Mouse (Mus musculus): ENCODE results near the gene Cux2.

The Cux2 gene

DNA sequence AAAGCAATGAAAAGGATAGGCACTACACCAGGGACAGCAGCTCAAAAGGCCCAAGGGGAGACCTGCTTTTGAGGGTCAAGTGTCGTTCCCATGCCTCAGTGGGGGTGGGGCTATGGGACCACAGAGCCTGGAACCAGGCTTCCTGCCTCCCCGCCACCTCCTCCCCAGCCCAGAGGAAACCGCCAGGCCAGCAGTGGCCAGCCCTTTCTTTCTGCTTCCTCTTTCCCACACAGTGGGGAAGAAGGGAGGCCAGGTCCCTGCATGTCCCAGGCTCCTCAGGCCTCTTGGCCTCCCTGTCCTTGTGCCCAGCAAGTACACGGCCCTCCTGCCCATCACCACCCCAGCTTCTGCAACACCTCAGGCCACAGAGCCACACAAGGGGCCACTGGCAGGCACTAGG lies 225.8 kb downstream of the Cux2 start:
- in situ Hi-C loops (cut with MboI; ENCODE audit: low sequenced_read_pairs): no loop called here

DNA sequence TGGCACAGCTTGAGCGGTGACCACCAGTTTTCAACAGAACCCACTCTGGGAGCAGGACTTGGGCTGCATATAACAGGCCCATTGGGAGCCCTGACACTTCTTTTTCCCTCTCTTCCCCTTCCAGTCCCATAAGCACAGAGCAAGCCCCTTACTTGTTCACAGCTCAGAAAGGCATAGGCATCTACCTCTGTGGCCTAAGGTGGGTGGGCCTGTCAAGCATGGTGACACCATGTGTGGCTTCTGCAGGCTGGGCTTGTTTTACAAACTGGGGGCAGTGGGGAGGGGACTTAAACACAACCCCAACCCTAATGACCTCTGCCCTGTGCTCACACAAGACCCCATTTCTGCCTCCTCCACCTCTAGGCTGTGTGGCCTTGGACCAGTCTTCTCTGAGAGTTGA lies 226.2 kb downstream of the Cux2 start:
- in situ Hi-C loops (cut with MboI; ENCODE audit: low sequenced_read_pairs): no loop called here

DNA sequence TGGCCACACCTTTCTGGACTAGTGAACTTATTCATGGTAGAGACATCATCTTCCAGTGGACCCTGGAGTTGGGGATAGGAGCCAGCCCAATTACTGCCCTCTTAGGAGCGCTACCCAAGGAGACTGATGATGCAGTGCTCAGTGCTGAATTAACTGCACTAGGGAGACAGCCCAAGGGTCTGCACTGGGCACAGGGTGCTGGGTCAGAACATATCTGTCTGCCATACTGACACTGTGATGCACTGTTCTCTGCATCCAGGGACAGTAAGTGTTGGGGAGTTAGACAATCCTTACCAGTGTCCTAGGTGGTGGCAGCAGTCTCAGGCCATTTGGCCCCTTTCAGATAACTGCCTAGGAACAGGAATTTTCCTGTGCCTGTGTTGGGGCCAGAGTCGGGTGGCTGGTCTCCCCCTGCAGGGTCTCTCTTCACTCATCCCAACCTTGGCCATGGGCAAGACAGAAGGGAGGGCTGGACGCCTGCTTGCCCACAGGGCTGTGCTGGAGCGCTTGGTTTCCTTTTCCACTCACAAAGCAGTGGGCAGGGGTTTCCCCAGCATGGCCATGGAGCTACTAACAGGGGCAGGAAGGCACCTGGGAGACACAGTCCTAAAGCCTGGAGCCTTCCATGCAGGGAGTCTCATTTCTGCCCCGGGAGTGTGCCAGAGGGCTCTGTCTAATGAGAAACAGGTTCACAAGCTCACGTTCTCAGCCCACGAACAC lies 227.0 kb downstream of the Cux2 start:
- in situ Hi-C loops (cut with MboI; ENCODE audit: low sequenced_read_pairs): no loop called here

DNA sequence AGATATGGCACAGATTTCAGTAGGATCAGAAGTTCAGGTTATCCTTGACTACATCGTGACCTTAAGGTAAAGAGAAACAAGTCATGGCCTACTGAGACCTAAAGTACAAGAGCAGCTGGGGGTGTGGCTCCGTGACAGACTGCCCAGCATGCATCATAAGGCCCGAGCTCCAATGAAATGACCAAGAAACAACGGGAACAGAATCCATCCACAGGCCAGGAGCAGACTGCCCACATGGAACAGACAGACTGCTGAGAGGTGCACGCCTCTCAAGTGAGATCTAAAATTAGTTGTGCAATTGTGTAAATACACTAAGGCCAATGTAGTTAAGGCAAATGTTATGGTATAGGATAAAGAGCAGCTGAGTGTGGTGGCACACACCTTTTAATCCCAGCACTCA lies 228.3 kb downstream of the Cux2 start:
- in situ Hi-C loops (cut with MboI; ENCODE audit: low sequenced_read_pairs): no loop called here

DNA sequence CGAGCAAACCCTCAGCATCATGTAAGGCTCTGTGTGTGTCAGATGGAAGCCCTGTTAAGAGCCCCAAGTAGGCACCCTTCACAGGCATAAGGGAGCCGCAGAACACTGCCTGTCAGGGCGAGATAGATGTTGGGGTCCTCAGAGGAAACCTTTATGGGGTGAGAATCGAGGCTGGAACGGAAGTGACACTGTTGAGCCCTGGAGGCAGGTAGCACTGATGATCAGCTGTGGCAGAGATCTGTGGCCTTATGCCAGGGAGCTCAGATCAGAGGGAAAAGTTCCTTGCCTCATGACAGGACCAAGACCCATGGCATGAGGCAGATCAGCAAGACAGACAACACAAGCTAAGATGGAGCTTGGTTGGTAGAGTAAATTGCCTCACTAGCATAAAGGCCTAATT lies 228.8 kb downstream of the Cux2 start:
- in situ Hi-C loops (cut with MboI; ENCODE audit: low sequenced_read_pairs): no loop called here

DNA sequence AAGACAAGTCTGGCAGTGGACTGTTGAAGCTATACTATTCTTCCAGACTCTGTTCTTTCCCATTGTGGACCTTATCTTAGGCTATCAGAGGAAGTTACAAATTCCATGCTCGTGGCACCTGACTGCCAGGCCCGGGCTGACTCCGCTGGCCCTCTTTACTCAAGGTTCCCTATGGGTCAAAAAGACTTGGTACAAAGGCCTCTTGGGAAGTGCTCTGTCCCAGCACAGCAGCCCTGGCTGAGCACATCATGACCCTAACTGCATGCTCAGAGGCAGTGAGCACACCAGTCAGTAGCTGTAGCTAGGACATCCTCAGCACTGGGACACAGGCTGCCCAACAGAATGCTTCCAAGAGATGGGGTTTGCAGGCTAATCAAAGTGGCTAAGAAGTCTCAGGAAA lies 229.2 kb downstream of the Cux2 start:
- in situ Hi-C loops (cut with MboI; ENCODE audit: low sequenced_read_pairs): no loop called here

DNA sequence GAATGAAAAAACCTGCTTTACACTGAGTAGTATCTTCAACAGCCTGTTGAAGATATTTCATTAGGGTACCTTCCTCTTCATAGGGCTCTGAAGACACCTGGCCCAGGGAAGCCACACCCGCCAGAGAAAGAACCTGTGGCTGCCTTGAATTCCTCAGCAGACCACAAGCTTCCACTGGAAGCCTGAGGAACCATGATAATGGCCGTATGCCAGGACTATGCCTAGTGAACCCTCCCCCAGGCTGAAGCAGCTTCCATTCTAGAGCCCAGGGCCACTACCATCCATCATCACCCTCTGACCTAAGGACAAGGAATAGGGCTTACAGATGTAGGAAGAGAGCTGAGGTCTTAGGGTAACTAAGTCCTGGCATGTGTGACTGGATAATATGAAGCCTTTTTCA lies 229.7 kb downstream of the Cux2 start:
- in situ Hi-C loops (cut with MboI; ENCODE audit: low sequenced_read_pairs): no loop called here

DNA sequence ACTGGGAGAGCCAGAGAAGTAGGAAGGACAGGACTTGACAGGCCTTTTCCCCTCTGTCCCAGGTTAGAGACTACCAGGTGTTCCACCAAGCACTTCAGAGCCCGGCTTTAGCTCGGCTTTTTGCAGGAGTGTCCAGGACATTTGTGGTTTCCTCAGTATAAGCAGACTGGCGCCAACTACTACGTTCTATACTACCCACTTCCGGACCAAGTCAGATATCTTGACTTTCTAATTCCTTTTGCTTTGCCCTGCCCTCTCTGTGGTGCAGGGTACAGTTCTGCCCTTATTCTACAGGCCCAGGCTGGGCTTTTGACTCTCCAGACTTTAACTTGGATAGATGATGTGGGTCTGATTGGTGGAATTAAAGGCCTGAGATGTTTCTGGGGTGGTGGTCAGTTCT lies 230.3 kb downstream of the Cux2 start:
- in situ Hi-C loops (cut with MboI; ENCODE audit: low sequenced_read_pairs): no loop called here

DNA sequence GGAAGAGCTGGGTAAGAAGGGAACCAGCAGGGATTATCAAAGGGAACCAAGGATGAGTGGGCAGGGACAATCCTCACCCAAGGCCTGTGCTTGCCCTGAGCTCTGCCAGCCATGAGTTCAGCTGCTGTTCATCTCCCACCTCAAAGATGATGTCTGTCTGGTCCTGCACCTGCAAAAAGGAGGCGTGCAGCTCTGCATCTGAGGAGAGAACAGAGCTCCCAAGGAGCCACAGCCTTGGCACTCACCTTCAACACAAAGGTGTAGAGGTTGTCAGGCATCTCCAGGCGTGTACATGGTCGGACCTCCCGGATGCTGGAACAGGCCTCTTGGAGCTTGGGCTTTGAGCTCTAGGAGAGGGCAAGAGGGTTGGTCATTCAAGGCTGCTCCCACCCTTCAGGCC lies 231.0 kb downstream of the Cux2 start:
- in situ Hi-C loops (cut with MboI; ENCODE audit: low sequenced_read_pairs): no loop called here

DNA sequence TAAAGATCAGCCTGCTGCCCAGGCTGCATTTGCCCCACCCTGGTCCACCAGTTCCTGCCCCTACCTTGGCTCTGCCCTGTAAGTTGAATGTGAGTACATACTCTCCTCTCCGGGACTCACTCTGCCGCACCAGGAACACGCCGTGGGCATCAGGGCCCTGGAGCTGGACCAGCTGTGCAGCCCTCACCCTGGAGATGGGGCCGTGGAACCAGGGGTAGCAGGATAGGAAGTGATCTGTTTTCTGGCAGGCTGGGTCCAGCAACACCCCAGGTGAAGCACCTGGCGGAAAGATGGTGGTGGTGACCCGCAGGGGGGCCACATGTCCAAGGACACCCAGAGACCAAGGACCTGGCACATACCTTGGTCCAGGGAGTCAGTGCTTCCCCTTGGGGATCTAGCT lies 231.5 kb downstream of the Cux2 start:
- in situ Hi-C loops (cut with MboI; ENCODE audit: low sequenced_read_pairs): no loop called here

DNA sequence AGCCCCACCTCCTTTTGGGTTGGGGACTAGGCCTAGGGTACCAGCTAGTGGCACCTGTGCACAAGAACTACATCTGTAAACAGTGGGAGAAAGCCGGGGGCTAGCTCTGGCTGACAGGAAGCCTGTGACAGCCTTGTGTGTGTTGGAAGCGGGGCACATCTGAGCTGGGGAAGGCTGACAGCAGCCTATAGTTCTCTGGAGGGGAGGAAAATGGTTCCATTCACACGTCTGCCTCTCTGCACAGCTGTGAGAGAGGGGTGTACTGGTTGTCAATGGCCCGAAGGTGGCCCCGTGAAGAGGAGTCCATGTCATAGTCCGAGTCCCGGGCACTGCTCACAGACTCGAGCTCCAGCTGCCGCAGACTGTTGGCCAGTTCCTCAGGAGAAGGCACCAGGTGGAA lies 232.4 kb downstream of the Cux2 start:
- in situ Hi-C loops (cut with MboI; ENCODE audit: low sequenced_read_pairs): no loop called here

DNA sequence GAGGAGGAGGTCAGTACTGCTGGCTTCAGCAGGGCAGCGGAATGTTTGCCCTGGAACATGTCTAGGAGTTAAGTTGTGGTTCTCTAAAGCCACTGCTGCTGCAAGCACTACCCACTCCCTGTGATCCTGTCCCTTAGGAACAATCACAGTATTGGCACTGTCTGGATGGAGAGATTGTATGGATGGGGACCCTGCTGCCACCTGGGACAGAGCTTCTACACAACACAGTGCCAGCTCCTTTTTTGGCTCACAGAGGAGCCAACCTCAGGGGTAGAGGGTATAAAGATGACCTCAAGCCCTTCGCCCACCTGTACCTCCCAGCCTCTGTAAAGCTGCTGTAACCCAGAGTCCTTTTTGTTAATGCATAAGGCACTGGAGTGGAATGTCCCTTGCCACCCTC lies 233.3 kb downstream of the Cux2 start:
- in situ Hi-C loops (cut with MboI; ENCODE audit: low sequenced_read_pairs): no loop called here

DNA sequence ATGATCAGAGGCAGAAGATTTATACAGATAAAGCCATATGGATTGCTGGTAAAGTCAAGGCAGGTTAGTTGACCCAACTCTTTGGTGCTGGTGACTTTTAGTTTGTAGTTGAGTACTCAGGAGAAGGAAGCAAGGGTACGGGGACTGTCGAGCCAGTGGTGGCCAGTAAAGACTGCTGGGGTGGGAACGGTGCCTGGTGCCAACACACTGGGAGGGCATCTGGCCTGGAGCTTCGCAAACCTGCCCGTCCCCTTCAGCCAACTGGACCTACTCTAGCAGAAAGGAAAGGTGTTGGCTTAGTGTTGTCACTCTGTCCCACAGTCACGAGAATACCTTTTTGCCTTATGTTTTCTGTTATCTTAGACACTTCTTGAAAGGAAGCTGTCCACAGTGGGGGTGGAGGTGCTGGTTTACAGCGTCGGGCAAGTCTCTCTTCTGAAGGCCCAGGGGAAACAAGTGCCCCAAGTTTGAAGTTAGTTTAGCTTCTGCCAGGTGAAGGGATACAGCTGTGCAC lies 234.0 kb downstream of the Cux2 start:
- in situ Hi-C loops (cut with MboI; ENCODE audit: low sequenced_read_pairs): no loop called here

DNA sequence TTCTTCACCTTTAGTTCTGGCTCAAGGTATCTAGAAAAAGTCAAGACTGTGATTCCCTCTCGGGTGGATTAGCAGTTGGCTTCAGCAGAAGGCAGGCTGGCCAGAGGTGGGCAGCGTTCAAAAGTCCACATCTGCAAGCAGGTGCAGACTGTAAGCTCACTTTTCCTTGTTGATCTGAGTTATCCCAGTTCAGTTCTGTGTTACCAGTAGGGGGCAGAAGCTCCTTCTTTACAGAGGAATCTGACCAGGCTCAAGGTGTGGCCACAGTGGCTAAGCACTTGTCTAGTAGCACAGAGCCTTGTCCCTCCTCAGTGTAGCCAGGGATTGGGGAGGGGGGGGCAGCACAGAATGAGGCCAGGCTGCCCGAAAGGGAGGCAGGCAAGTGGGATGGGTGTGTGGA lies 234.8 kb downstream of the Cux2 start:
- in situ Hi-C loops (cut with MboI; ENCODE audit: low sequenced_read_pairs): no loop called here

DNA sequence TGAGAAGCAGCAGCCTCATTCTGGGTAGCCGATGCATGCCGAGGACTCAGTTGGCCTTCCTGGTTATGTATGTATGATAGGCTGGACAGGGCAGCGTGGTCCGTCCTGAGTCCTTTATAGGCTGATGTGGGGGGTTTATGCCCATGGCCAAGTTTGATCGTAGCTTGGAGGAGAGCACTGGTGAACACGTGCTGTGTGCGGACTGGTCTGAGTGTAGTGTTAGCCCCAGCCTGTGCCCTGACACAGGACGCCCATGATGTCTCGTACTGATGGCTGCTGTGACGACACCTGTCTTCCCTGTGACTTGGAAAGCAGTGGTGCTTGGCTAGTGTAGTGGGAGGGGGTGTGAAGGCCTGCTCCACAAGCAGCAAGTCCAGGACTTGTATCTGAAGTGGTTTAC lies 236.2 kb downstream of the Cux2 start:
- in situ Hi-C loops (cut with MboI; ENCODE audit: low sequenced_read_pairs): no loop called here

DNA sequence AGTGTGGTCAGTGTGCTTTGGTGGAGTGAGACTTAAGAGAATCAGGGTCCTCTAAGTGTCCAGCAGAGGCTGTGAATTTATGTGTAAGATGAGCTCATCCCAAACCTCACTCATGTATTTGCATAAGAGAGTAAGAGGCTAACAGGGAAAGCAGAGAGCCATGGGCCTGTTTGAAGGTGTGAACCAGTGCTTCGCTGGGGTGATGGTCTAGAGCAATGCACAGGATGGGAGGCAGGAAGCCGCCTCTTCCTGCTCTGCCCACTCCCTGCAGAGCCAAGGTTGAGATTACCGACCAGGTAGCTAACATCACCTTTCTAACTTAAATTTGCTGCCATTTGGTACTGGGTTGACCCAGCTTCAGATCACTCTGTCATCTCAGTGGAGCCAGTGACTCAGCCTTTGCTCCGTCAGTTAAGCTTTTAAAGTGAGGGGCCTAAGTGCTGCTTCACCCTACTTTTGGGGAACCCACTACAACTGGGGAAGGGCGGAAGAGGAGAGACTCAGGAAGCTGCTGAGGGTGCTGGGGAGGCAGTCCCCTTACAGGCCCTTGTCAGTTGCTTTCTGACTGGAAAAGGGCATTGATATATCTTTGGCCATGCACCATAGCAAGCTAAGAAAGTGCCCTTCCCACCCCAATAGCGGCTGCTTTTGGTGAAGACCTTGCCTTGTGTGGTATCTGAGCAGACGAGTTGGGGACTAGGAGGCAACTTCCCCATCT lies 237.2 kb downstream of the Cux2 start:
- in situ Hi-C loops (cut with MboI; ENCODE audit: low sequenced_read_pairs): no loop called here

DNA sequence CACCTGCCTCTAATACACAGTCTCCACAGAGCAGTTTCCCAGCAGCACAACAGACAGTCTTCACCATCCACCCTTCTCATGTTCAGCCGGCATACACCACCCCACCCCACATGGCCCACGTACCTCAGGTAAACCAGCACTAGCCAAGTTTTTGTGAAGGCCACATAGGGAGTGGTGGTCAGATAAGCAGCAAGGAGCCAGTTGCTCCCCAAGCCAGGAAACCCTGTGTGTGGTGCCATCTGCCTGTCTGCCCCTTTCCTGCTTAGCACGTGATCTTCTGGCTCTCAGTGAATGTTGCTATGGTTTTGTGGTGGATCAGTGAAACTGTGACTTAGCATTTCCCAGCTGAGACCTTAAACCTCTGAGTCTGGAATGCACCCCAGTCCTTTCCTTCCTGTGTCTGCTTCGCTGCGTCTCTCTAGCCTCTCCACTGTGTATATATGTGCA lies 238.4 kb downstream of the Cux2 start:
- in situ Hi-C loops (cut with MboI; ENCODE audit: low sequenced_read_pairs): no loop called here

DNA sequence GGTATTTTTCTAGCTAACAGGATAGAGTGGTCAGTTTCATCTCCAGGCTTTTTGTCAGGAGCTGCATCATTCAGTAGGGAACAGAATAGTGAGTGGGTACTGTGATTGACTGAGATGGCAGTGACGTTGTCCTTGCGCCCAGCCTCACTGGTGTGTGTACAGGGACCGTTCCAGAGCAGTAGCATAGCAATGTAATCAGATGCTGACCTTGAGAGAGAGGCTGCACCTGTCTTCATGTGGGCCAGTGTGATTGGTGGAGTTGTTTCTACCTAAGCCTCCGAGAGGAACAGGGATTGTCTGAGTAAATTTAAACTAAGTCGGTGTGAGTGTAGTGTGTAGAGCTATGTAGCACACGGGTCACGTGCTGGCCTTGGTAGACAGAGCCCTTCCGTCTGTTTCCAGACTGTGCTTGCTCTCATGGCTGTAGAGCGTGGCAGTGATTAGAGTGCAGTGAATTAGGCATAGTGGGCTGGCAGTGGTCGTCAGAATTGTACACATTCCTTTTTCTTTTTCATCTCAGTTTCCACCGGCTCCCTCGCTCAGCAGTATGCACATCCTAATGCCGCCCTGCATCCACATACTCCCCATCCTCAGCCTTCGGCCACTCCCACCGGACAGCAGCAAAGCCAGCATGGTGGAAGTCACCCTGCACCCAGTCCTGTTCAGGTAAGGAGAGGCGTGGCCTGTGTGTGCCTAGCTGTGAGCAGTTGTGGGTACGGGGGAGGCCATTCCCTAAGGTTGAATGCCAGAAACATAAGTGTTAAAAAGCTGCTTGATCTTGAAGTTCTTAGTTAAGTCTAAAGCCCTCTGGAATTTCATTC lies 239.4 kb downstream of the Cux2 start:
- in situ Hi-C loops (cut with MboI; ENCODE audit: low sequenced_read_pairs): no loop called here

DNA sequence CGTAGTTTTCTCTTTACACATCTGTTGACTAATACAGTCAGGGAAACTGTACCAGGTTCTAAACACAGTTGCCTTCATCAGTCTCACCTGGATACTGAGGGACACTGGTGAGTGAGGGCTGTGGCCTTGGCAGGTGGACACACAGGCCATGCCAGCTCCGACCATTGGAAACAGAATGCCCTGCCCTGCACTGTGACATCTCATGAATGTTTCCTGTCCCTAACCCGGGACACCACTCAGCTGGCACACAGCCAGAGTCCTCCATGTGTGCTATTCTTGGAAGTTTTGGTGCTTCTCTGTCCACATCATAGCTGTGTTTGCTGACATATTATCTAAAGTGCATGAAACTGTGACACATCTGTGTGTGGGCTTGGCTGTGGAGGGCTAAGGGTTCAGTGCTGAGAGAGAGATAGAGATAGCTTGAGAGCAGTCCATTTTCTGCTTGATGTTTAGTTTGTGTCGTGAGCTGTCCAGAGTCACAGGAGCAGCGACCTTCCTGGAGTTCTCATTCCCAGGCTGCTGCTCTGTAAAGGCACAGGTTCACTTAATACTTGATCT lies 240.2 kb downstream of the Cux2 start:
- in situ Hi-C loops (cut with MboI; ENCODE audit: low sequenced_read_pairs): no loop called here

DNA sequence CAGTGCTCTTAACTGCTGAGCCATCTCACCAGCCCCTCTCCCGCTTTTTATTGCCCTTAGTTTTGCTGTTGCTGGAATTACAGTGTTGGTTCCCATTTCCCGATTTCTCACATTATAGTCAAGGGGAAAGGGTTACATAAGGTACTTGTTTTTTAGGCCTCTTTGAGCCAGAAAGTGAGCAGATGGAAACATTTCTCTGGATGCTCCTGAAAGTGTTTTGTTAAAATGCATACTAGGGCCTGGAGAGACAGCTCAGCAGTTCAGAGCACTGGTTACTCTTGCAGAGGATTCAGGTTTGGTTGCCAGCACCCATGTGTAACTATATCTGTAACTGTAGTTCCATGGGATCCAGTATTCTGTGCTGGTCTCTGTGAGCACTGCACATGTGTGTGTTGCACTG lies 241.7 kb downstream of the Cux2 start:
- in situ Hi-C loops (cut with MboI; ENCODE audit: low sequenced_read_pairs): no loop called here

DNA sequence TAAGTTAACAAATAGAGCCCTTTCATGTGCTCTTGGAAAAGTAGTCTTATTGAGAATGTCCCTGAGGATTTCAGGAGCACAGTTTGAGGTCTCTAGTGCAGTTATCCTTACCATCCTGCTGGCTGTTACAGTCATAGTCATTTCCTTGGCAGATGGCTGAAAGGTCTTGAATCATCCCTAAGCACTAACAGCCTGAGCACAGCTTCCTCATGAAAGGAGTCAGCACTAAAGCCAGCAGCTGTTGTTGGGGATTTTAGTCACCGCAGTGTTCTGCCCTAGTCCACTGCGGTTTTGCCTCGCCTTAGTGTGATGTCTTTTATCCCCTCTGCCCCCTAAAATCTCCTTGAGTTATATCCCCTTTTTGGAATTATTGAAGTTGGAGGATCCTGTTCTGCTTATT lies 242.7 kb downstream of the Cux2 start:
- in situ Hi-C loops (cut with MboI; ENCODE audit: low sequenced_read_pairs): no loop called here

Data from CH12F3 (cell line).